Mouse (Mus musculus) adrenal gland, adult (tissue): ENCODE data around the gene Igsf21.

Experiments used
- DNase-seq, 2 experiments: peaks; one replicate each; pipeline ENCODE4 v3.0.0; 2022 to 2023; ENCODE audit warnings: low spot score in 1 of 2; ENCODE audit not compliant: inconsistent age in 2 of 2

The Igsf21 gene

GRCm38 (mm10) chr4:140147079-140147840 lies 99.3 kb downstream of the Igsf21 start:
- no peak for DNase-seq

- no peak for DNase-seq
These were observed 102.6 kb downstream of the Igsf21 start for GRCm38 (mm10) chr4:140143884-140144525.

GRCm38 (mm10) chr4:140143178-140143577 lies 103.4 kb downstream of the Igsf21 start:
- DNase-seq: no peak

DNA sequence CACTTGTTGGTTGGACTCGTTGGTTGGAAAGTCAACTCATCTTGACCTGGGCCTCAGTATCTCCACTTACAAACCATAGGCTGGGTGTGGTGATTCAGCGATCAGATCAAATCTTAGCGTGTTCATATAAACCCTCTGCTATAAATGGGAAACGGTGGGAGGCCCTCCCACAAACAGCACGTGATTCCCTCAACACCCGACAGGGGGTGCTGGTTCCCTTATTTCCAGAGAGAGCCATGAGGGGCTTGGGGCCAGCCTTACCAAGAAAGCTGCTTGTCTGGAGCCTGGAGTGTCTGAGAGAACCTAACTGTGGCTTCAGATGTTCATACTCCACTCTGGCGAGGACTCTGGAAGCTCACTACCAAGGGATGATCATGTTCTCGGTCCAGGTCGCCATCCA lies 106.1 kb downstream of the Igsf21 start:
- DNase-seq: no peak

DNA sequence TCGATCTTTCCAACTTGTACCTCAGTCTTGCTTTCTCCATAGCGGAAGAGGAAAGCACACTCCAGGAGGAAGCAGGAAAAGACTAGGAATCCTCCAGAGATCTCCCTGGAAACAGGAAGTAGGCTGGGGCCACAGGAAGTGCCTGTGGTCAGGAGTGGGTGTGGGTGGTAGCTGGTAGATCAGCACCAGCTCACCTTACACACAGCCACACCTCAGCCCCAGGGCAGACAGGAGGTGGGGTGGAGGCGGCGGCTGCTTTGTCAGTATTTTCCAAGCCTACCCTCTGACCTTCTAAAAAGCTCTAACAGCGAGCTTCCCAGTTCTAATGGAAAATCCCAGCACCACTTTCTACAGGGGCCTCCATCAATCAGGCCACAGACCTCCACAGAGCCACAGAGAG lies 107.7 kb downstream of the Igsf21 start:
- DNase-seq: no peak

DNA sequence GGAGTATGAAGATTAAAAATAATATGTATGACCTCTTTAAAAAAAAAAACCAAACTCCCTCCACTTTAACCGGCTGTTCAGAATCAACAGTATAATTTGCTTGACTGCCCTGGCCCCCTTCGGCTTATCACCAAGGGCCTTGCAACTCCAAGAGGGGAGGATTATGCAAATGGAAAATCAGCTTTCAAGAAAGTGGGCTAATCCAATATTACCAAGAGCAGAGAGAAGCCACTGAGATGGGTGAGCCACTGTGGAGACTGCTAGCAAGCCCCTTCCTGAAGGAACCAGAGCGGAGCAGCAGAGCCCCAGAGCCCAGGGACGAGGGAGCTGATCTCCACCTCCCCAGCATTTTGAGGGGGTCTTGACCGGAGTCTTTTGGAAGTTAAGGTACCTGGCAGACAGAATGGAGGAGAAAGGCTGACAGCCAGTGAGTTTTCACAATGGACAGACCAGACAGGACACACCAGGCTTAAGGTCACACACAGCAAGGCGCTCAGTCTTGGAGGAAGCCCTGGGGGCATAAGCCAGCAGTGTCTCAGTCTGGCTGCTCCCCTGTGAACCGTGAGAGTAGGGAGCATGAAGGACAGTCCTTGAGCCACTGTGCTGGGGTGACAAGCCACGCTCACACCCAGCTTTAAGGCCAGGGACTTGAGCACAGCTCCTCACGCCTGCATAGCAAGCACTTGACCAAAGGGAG lies 114.8 kb downstream of the Igsf21 start:
- DNase-seq: no peak

GRCm38 (mm10) chr4:140131201-140131600 lies 115.4 kb downstream of the Igsf21 start:
- no peak for DNase-seq

DNA sequence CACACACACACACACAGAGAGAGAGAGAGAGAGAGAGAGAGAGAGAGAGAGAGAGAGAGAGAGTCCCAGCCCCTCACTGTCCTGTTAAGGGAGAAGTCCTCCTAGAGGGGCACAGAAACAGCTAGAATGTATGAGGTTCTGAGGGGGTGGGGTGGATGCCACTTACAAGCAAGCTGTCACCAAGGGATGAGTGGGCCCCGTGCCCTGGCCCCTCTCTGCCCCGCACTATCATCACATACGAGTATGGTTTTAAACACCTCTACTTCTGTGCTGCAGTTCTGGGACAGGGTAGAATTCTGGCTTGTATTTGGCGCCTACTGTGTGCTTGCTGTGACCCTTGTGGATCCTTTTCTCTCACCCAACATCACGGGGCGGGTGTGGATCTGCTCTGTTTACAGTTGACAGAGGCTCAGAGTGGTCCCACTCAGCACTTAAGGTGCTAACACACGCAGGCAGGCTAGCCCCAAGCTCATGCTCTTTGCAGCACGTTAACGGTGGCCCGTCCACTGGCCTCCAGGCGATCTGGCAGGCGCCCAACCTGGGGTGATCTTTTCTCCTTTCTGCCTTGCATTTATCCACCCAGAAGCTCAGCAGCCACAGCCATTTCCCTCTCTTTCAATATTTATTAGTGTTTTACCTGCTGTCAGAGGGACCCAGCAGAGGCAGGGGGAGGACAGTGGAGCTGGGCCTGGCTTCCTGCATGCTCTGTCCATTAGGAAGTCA lies 116.9 kb downstream of the Igsf21 start:
- DNase-seq: no peak

- DNase-seq: no peak
These were observed 118.5 kb downstream of the Igsf21 start for GRCm38 (mm10) chr4:140128116-140128515.

GRCm38 (mm10) chr4:140125806-140126205 lies 120.8 kb downstream of the Igsf21 start:
- no peak for DNase-seq

DNA sequence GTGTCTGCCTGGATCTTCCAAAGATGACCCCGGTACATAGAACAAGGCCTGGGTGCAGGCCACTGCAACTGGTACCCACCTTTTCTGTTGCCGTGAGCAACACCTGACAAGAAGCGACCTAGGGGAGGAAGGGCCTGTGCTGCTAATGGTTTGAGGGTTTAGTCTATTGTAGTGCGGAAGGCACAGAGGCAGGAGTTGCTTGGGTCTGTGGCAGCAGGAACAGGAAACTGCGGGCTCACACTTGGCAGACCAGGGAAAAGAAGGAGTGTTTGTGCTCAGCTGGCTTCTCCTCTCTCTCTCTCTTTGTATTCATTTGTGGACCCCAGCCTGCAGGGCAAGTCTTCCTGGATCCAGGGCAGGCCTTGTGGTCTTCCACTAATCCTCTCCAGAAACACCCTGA lies 124.0 kb downstream of the Igsf21 start:
- DNase-seq: no peak

- no peak for DNase-seq
These were observed 129.3 kb downstream of the Igsf21 start for GRCm38 (mm10) chr4:140117275-140117691.

DNA sequence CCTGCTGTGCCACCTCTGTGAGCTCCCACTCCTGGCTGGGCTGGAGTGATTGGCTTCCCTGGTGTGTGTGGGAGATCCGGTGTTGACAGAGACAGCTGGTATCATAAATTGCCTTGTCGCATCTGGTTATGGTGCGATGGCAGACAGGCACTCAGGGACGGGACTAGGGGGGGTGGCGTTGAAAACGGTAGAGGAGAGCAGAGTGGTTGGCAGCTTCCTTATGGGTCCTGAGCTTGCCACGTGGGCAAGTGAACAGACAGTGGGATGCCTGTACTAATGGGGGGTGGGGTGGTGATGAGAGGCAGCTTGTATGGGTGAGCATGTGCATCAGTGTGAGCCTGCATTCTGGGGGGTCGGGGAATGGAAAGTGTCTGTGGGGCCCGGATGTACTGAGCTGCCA lies 130.8 kb downstream of the Igsf21 start:
- DNase-seq: no peak

DNA sequence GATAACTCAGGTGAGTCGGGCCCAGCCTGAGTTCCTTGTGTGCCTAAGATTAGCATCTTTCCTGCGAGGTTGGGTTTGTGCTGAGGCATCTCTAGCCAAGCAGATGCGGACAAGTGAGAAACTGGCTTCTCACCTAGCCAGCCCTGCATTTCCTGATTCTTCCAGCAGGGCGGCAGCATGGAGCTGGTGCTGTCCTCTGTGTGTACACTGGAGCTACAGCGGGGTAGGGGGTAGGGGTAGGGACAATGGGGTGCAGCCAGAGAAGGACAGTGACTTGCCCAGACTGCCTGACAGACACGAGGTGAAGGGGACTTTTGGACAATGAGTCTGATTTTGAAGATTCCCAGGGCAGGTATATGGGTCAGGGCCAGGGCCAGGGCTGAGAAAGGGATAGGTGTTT lies 131.5 kb downstream of the Igsf21 start:
- DNase-seq: no peak

DNA sequence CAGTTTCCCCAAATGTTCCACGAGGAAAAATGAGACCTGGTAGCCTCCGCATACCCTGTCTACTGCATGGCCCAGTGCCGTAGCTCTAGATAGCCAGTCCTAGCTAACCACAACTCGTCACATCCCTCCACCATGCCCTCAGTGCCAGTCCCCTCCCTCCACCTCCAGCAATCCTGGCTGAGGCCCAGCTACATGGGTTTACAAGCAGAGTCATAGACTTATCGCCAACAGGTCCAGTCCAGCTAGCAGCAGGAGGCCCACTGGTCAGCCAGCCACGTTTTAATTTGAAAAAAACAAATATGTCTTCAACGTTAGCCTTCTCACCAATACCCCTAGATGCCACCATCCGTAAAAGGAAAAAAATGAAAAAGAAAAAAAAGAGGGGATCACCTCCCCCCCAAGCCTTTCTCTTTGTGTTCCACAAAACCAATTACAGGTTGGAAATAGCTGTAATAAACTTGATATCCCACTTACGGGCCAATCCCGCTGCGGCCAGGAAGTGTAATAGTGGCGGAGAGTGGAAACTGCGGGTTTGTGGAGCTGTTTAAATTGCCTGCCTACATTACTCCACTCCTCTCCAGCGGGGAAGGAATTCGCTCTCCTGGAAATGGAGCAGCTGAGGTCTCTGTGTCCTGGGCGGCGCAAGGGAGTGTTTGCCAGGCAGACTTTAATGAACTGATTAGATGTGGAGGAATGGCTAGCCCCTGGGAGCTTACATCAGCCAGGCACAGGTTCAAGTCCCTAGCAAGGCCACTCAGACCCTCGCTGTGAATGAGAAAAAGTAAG lies 132.7 kb downstream of the Igsf21 start:
- no peak for DNase-seq

DNA sequence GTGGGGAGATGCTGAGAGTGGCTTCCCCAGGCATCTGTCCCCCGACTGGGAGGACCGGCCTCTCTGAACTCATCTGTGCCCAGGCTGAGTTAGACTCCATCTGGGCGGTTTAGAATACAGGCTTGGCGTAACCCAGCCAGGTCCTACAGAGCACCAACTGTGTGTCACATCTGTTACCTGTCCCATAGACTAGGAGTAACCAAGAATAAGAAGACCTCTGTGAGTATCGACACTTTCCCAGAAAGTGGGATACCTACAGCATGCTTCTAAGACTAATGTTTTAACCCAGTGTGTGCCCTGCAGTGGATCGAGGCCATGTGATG lies 137.0 kb downstream of the Igsf21 start:
- no peak for DNase-seq

DNA sequence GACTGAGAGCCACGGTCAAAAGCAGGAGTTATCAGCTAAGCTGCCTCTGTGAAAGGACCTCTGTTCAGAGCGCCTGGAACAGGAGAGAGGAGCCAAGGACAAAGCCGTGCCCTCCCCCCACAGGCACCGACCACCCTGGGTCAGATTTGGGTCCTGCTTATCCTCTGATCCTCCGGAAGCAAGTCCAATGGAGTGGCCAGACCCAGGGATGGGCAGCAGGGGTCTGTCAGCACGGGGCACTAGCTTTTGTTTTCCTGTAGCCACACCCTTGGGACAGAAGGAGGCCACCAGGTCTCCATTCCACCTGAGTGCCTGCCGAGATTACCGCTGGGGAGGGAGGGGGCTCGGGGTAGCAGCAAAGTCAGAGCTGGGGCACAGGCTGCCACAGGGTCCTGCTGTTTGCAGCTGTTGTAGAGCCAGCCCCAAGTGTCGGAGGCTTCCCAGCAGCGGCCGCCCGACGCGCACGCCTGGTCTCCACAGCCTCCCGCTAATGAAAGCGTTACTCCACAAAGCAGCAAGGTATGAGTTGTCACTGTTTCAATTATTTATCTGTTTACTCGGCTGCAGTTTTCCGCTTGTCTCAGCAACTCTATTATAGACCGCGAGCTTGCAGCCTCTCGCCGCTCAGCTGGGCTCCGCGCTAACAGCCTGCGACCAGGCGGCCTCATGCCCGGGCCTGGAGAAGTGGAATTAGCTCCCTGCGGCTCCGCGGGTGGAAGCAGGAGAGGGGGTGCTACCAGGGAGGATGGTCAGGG lies 137.5 kb downstream of the Igsf21 start:
- DNase-seq: no peak

DNA sequence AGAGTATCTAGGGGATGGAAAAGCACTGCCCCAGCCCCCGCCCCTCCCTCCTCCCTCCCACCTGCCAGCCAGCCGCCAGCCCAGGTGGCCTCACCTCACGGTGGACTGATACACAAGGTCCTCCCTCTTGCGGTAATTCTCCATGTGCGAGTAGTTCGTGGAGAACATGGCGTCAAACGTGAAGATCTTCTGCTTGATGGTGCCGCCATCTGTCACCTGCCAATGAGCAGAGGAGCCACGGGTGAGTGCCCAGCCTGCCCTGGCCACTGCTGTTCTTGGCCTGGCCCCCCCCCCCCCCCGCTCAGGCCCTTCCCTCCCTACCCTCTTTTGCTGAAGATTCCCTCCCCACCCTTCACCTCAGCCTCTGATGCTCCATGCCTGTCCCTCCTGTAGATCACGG lies 139.4 kb downstream of the Igsf21 start:
- DNase-seq: no peak

DNA sequence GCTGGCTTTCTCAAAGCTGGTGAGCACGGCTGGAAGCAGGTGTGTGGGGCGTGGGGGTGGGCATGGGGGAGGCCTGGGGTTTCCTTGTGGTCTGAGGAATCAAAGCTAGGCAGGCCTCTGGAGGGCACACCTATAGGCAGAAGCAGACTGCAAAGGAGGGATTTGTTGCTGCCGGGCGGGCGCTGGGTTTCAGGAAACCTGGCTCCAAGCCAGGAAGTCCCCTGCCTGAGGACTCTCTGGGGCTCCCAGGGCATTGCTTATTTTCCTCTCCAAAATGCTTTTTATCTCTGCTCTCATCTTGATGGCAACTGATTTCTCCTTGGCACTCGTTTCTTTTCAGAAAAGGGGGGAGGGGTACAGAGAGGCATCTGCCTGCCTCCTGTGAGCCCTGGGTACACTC lies 141.8 kb downstream of the Igsf21 start:
- no peak for DNase-seq

DNA sequence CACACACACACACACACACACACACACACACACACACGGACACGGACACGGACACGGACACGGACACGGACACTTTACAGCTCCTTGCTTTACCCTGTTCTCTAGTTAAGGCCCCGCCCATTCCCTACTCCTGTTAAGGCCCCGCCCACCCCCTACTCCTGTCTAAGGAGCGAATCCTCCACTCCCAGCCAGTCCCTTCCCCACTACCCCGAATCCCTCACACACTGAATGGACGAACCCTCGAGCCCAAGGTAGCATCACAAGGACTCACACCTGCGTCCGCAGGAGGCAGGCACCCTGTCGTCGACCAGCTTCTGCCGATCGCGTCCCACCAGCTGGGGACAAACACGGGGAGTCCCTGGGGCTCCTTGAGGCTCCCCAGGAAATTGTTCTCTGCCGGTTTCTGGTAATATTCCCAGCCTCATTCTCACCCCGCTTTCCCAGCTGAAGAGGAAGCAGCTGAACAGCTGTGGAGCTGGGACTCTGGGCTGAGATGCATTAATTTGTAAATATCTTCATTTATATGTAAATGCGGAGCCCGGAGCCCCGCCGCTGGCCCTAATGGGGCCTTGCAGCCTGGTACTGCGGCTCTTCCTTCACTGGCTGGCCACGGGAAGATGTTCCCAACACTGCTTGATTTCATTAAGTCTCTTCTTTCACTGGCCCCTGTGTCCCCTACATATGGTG lies 143.1 kb downstream of the Igsf21 start:
- no peak for DNase-seq
